Mouse (Mus musculus) MEL (cell line): ENCODE data around the gene Jdp2. TPM values are rescaled to one million over a fixed set of nuclear protein-coding genes. Genes with fewer than 3 reads are reported as not detected.

Source experiments
- DNase-seq: peaks from one replicate; pipeline ENCODE4 v3.0.0; 2011; ENCODE audit warnings: low read depth, low spot score
- H3K27ac ChIP-seq: 2 replicates; pipeline ENCODE4 v1.5.1; 2012; ENCODE audit warnings: low read depth, mild to moderate bottlenecking, control low read depth, low read length, moderate library complexity; ENCODE audit not compliant: control insufficient read depth
- H3K27me3 ChIP-seq, 2 experiments: fragments of 150-350 bp in 1 of 2; sonication (generic) in 1 of 2; 2 replicates each; pipeline ENCODE4 v1.6.1; 2012; ENCODE audit warnings: low read length in 2 of 2, mild to moderate bottlenecking in 2 of 2, improper control_type of control experiment in 1 of 2, moderate library complexity in 1 of 2; ENCODE audit not compliant: insufficient read depth in 2 of 2, control insufficient read depth in 1 of 2
- H3K36me3 ChIP-seq, 2 experiments: 2 replicates each; pipeline ENCODE4 v1.6.1; 2012 to 2014; ENCODE audit warnings: low read length in 2 of 2, improper control_type of control experiment in 1 of 2, inconsistent platforms in 1 of 2, mild to moderate bottlenecking in 1 of 2; ENCODE audit not compliant: insufficient read depth in 2 of 2, control insufficient read depth in 1 of 2
- H3K4me1 ChIP-seq, 2 experiments: fragments of 150-350 bp in 1 of 2; sonication (generic) in 1 of 2; 2 replicates each; pipeline ENCODE4 v1.6.1; 2012; ENCODE audit warnings: low read length in 2 of 2, improper control_type of control experiment in 1 of 2, mild to moderate bottlenecking in 1 of 2; ENCODE audit not compliant: insufficient read depth in 2 of 2, control insufficient read depth in 1 of 2
- H3K4me3 ChIP-seq, 2 experiments: fragments of 150-350 bp in 1 of 2; sonication (generic) in 1 of 2; 2 replicates each; pipeline ENCODE4 v1.5.1; 2012; ENCODE audit warnings: low read depth in 2 of 2, low read length in 2 of 2, mild to moderate bottlenecking in 2 of 2, moderate library complexity in 2 of 2, control low read depth in 1 of 2, improper control_type of control experiment in 1 of 2; ENCODE audit not compliant: control insufficient read depth in 1 of 2, insufficient read depth in 1 of 2
- H3K79me2 ChIP-seq: 2 replicates; pipeline ENCODE4 v1.6.1; 2012; ENCODE audit warnings: mild to moderate bottlenecking, low read length, moderate library complexity; ENCODE audit not compliant: control insufficient read depth, poor library complexity, insufficient read depth
- H3K9ac ChIP-seq: 2 replicates; pipeline ENCODE4 v1.6.1; 2012; ENCODE audit warnings: low read depth, mild to moderate bottlenecking, control low read depth, low read length, moderate library complexity; ENCODE audit not compliant: control insufficient read depth, poor library complexity, severe bottlenecking
- H3K9me3 ChIP-seq: fragments of 150-350 bp; sonication (generic); replicated peaks from 2 replicates; pipeline ENCODE4 v1.6.1; 2012; ENCODE audit warnings: mild to moderate bottlenecking, low read length, improper control_type of control experiment, moderate library complexity; ENCODE audit not compliant: insufficient read depth
- CHD2 ChIP-seq: IDR thresholded peaks from 2 replicates; pipeline ENCODE4 v1.6.1; 2011; ENCODE audit warnings: low read length, improper control_type of control experiment
- EP300 ChIP-seq, 2 experiments: IDR thresholded peaks; 2 replicates each; pipeline ENCODE4 v1.6.1; 2011; ENCODE audit warnings: improper control_type of control experiment in 2 of 2, low read length in 2 of 2, low read depth in 1 of 2, mild to moderate bottlenecking in 1 of 2
- ETS1 ChIP-seq: IDR thresholded peaks from 2 replicates; pipeline ENCODE4 v1.6.1; 2012; ENCODE audit warnings: low read depth, mild to moderate bottlenecking, inconsistent platforms, low read length, improper control_type of control experiment, moderate library complexity
- GABPA ChIP-seq: IDR thresholded peaks from 2 replicates; pipeline ENCODE4 v1.6.1; 2012; ENCODE audit warnings: low read depth, mild to moderate bottlenecking, inconsistent platforms, low read length, improper control_type of control experiment, moderate library complexity
- GATA1 ChIP-seq: IDR thresholded peaks from 2 replicates; pipeline ENCODE4 v1.6.1; 2011; ENCODE audit warnings: low read depth, low read length, improper control_type of control experiment
- JUND ChIP-seq: IDR thresholded peaks from 2 replicates; pipeline ENCODE4 v1.6.1; 2011; ENCODE audit warnings: low read depth, mild to moderate bottlenecking, improper control_type of control experiment, low read length
- MAZ ChIP-seq: IDR thresholded peaks from 2 replicates; pipeline ENCODE4 v1.6.1; 2012; ENCODE audit warnings: low read depth, mild to moderate bottlenecking, inconsistent platforms, low read length, improper control_type of control experiment
- NELFE ChIP-seq: IDR thresholded peaks from 2 replicates; pipeline ENCODE4 v1.6.1; 2011; ENCODE audit warnings: low read depth, low read length, improper control_type of control experiment
- POLR2A ChIP-seq, 2 experiments: IDR thresholded peaks; 2 replicates each; pipeline ENCODE4 v1.6.1; 2011 to 2012; ENCODE audit warnings: low read length in 2 of 2, mild to moderate bottlenecking in 2 of 2, control low read depth in 1 of 2, improper control_type of control experiment in 1 of 2, low read depth in 1 of 2, moderate library complexity in 1 of 2; ENCODE audit not compliant: control insufficient read depth in 1 of 2, insufficient read depth in 1 of 2, poor library complexity in 1 of 2
- POLR2AphosphoS2 ChIP-seq: IDR thresholded peaks from 2 replicates; pipeline ENCODE4 v1.6.1; 2011; ENCODE audit warnings: low read length, improper control_type of control experiment
- POLR2AphosphoS5 ChIP-seq: IDR thresholded peaks from 2 replicates; pipeline ENCODE4 v1.6.1; 2012; ENCODE audit warnings: low read depth, borderline replicate concordance, mild to moderate bottlenecking, inconsistent platforms, low read length, moderate library complexity, mixed read lengths
- RCOR1 ChIP-seq: IDR thresholded peaks from 2 replicates; pipeline ENCODE4 v1.6.1; 2012; ENCODE audit warnings: low read depth, mild to moderate bottlenecking, inconsistent platforms, low read length, improper control_type of control experiment
- SIN3A ChIP-seq: IDR thresholded peaks from 2 replicates; pipeline ENCODE4 v1.6.1; 2012; ENCODE audit warnings: low read length, improper control_type of control experiment, inconsistent platforms
- SMC3 ChIP-seq: IDR thresholded peaks from 2 replicates; pipeline ENCODE4 v1.6.1; 2011; ENCODE audit warnings: low read depth, low read length, improper control_type of control experiment
- TAL1 ChIP-seq: IDR thresholded peaks from 2 replicates; pipeline ENCODE4 v1.6.1; 2012; ENCODE audit warnings: mild to moderate bottlenecking, inconsistent platforms, low read length, moderate library complexity, mixed read lengths
- USF2 ChIP-seq, 2 experiments: IDR thresholded peaks; 2 replicates each; pipeline ENCODE4 v1.6.1; 2011 to 2012; ENCODE audit warnings: improper control_type of control experiment in 2 of 2, low read length in 2 of 2, borderline replicate concordance in 1 of 2, inconsistent platforms in 1 of 2, low read depth in 1 of 2, mild to moderate bottlenecking in 1 of 2; ENCODE audit not compliant: insufficient read depth in 1 of 2
- ZKSCAN1 ChIP-seq: IDR thresholded peaks from 2 replicates; pipeline ENCODE4 v1.6.1; 2012; ENCODE audit warnings: low read depth, mild to moderate bottlenecking, inconsistent platforms, low read length, improper control_type of control experiment, moderate library complexity
- ZMIZ1 ChIP-seq: IDR thresholded peaks from 2 replicates; pipeline ENCODE4 v1.6.1; 2012; ENCODE audit warnings: low read depth, mild to moderate bottlenecking, inconsistent platforms, low read length, improper control_type of control experiment, moderate library complexity
- polyA plus RNA-seq, 2 experiments: library from polyadenylated mRNA; stranded (reverse) in 1 of 2; unstranded in 1 of 2; fragments of >175 nt in 1 of 2; fragments of >200 nt in 1 of 2; gene quantifications; 2 replicates each; pipeline versions ENCODE4 v1.2.1 to v1.2.4; 2012; ENCODE audit warnings: low replicate concordance in 2 of 2, low read depth in 1 of 2; ENCODE audit not compliant: insufficient read length in 2 of 2, insufficient read depth in 1 of 2, missing spikeins in 1 of 2
- total RNA-seq: library from RNA; depleted of rRNA; stranded (reverse); fragments of 300-350 nt; gene quantifications from 2 replicates; pipeline ENCODE4 v1.2.3, GENCODE M21; 2012

Gene Jdp2
- total and polyA plus RNA-seq, 3 experiments = 2.3 to 9.1 TPM; not detected in 1

GRCm38 (mm10) chr12:85615486-85615885 lies 16.7 kb downstream of the Jdp2 start:
- no peaks in the 10 kb centered on the region for H3K4me1 ChIP-seq
- no peak for DNase-seq
- H3K9me3 ChIP-seq = no peaks in the 10 kb centered on the region
- no peaks in the 10 kb centered on the region for H3K27me3 ChIP-seq
- no peak overlapping the region for H3K9ac ChIP-seq
- H3K4me3 ChIP-seq = no peak overlapping the region
- H3K27ac ChIP-seq = no peak overlapping the region
- no peaks in the 10 kb centered on the region for H3K79me2 ChIP-seq
- no peaks in the 10 kb centered on the region for H3K36me3 ChIP-seq
- TF ChIP-seq POLR2AphosphoS5 (no peak), ETS1 (no peak), POLR2A (IDR thresholded peaks at IDR 0.05; ENCODE audit: control insufficient read depth in 1 of 2, insufficient read depth in 1 of 2, low read depth in 1 of 2, low read length in 2 of 2, poor library complexity in 1 of 2) (no peak), JUND (no peak), TAL1 (no peak), USF2 (IDR thresholded peaks at IDR 0.05; ENCODE audit: borderline replicate concordance in 1 of 2, insufficient read depth in 1 of 2, low read depth in 1 of 2, low read length in 2 of 2) (no peak), ZKSCAN1 (no peak), MAZ (no peak), CHD2 (no peak), SIN3A (no peak), SMC3 (no peak), GABPA (no peak), EP300 (IDR thresholded peaks at IDR 0.05; ENCODE audit: low read depth in 1 of 2, low read length in 2 of 2) (no peak), ZMIZ1 (no peak), RCOR1 (no peak), NELFE (no peak), POLR2AphosphoS2 (no peak)
- TF ChIP-seq, all 39 proteins: peak for 0

DNA sequence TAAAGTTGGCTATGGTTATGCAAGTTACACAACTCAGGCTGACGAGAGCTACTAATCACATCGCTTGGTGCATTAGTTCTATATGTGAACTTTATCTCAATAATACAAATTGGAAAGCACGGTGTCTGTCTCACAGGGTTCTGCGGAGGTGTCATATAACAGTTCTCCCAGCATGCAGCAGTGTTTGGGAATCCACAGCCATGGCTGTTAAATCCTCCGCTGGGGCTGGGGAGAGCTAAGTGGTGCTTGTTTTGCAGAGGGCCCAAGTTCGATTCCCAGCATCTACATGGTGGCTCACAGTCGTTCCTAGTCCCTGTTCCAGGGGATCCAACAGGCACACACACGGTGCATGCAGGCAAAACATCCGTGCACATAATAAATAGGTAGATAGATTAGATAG lies 19.1 kb downstream of the Jdp2 start:
- DNase-seq = no peak
- TF ChIP-seq GATA1 (peak; percentile 68), TAL1 (no peak)
- Histone ChIP-seq H3K9me3 (no peaks in the 10 kb centered on the region), H3K79me2 (no peaks in the 10 kb centered on the region), H3K27me3 (no peaks in the 10 kb centered on the region), H3K4me3 (no peak overlapping the region), H3K4me1 (no peaks in the 10 kb centered on the region), H3K27ac (no peak overlapping the region), H3K36me3 (no peaks in the 10 kb centered on the region), H3K9ac (no peak overlapping the region)
